Mouse (Mus musculus): ENCODE data around the gene Odf4.

- TF ChIP-seq CTCF (IDR thresholded peaks at IDR 0.05; ENCODE audit: borderline replicate concordance, insufficient read depth, low read length) (no peak), POLR2A (IDR thresholded peaks at IDR 0.05; ENCODE audit: low read depth, low read length) (no peak)
These were observed 48.7 kb upstream of the Odf4 start for GRCm38 (mm10) chr11:68975601-68976000.

Measured in embryonic fibroblast, embryonic 13.5 days (primary cell).